8 mouse cellular contexts compared by ENCODE assay signal in the genomic region with DNA sequence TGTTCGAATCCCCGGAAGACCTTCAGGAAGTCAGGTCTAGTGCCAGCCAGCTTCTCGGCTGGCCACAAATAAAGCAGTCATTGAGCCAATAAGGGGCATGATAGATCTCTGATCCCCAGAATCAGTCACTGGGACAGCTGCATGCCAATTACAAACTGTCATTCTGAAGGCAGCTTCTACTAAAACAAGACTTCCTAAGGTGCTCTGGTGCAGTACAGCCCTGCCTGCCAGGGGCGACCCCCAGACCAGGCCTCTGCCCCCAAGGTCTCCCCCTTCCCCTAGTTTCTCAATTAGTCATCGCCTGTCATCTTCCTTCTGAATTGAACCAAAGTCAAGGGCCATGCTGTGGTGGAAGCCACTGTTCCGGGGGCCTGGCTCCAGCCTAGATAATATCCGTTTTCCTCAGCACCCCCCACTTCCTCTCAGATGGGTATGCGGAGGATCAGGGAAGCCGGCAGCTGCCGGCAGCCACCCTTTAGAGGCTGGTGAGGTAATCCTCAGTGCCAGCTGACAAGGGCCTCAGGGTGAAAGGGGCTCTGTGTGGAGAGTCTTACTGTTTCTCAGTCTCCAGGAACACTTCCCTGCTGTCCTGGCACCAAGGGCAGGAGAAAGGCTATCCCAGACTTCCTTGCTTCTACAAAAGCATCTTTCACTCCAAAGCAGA. TPM values are rescaled to one million over a fixed set of nuclear protein-coding genes. Genes with fewer than 3 reads are reported as not detected.
DNase-seq lines count a peak whose midpoint lies in the region; ATAC-seq and TF ChIP-seq lines count a peak whose summit lies in the region.
"Had no signal": no experiment of that assay in that cellular context is flagged by ENCODE, and none has a peak within 500 bp of the region (broad histone marks: within the 10 kb centered on the region; RNA-seq: fewer than 3 reads in every experiment).

No protein-coding gene starts in this region.

- no peaks in the 10 kb centered on the region; the same call in 1 of the 2 replicates for H3K9me3 ChIP-seq in midbrain, embryonic 11.5 days (ENCODE audit: control insufficient read depth, low read length)
- H3K9me3 ChIP-seq in midbrain, embryonic 10.5 days (replicated peaks) = no peaks in the 10 kb centered on the region
- H3K9me3 ChIP-seq in forebrain, postnatal 0 days (ENCODE audit: low read length) = no peaks in the 10 kb centered on the region
- H3K9me3 ChIP-seq in intestine, embryonic 16.5 days (ENCODE audit: control insufficient read depth, low read length) = no peaks in the 10 kb centered on the region
- no peaks in the 10 kb centered on the region; the same call in 1 of the 2 replicates for H3K9me3 ChIP-seq in midbrain, embryonic 16.5 days (replicated peaks; ENCODE audit: control insufficient read depth, low read length, poor library complexity, severe bottlenecking)
- H3K9me3 ChIP-seq: neural tube, embryonic 13.5 days had no signal

- peak; percentile 71 for DNase-seq in midbrain, embryonic 11.5 days (ENCODE audit: low spot score, missing footprints)
- no peak for DNase-seq in midbrain, embryonic 10.5 days (ENCODE audit: low spot score)
- DNase-seq in forebrain, postnatal 0 days = peak; percentile 33
- no peak for DNase-seq in adipocyte (ENCODE audit: low spot score)
- DNase-seq in spleen, adult 12 weeks (ENCODE audit: low spot score) = no peak

- WGBS in midbrain, embryonic 11.5 days = 65% methylated on average over 10 of the region's 10 CpGs
- WGBS in midbrain, embryonic 10.5 days = 59% methylated on average over 10 of the region's 10 CpGs
- WGBS in forebrain, postnatal 0 days = 50% methylated on average over 10 of the region's 10 CpGs
- 46% methylated on average over 10 of the region's 10 CpGs for WGBS in intestine, embryonic 16.5 days
- WGBS in midbrain, embryonic 16.5 days = 39% methylated on average over 10 of the region's 10 CpGs

- H3K4me2 ChIP-seq in midbrain, embryonic 11.5 days = no peak overlapping the region
- no peak overlapping the region for H3K4me2 ChIP-seq in forebrain, postnatal 0 days (ENCODE audit: low read depth)
- H3K4me2 ChIP-seq in intestine, embryonic 16.5 days (ENCODE audit: low read depth, low read length) = no peak overlapping the region
- no peak overlapping the region for H3K4me2 ChIP-seq in midbrain, embryonic 16.5 days (ENCODE audit: low read length)
- H3K4me2 ChIP-seq: neural tube, embryonic 13.5 days had no signal

- no peak overlapping the region for H3K4me3 ChIP-seq in midbrain, embryonic 11.5 days (ENCODE audit: low read depth, low read length)
- H3K4me3 ChIP-seq in midbrain, embryonic 10.5 days = no peak overlapping the region
- H3K4me3 ChIP-seq in forebrain, postnatal 0 days (ENCODE audit: low read depth, low read length) = no peak overlapping the region
- H3K4me3 ChIP-seq in intestine, embryonic 16.5 days (ENCODE audit: low read length) = no peak overlapping the region
- H3K4me3 ChIP-seq in midbrain, embryonic 16.5 days (ENCODE audit: low read depth, low read length) = no peak overlapping the region
- H3K4me3 ChIP-seq: neural tube, embryonic 13.5 days had no signal

- H3K36me3 ChIP-seq in midbrain, embryonic 11.5 days (ENCODE audit: control insufficient read depth, insufficient read depth, low read length) = no peaks in the 10 kb centered on the region
- no peaks in the 10 kb centered on the region for H3K36me3 ChIP-seq in midbrain, embryonic 10.5 days
- no peaks in the 10 kb centered on the region for H3K36me3 ChIP-seq in forebrain, postnatal 0 days (ENCODE audit: insufficient read depth)
- H3K36me3 ChIP-seq in intestine, embryonic 16.5 days (ENCODE audit: control insufficient read depth, insufficient read depth, low read length) = no peaks in the 10 kb centered on the region
- no peaks in the 10 kb centered on the region for H3K36me3 ChIP-seq in midbrain, embryonic 16.5 days (ENCODE audit: control insufficient read depth, insufficient read depth, low read length)
- H3K36me3 ChIP-seq: neural tube, embryonic 13.5 days had no signal

- H3K27me3 ChIP-seq in midbrain, embryonic 11.5 days (ENCODE audit: control insufficient read depth, insufficient read depth, low read length) = no peaks in the 10 kb centered on the region
- H3K27me3 ChIP-seq in midbrain, embryonic 10.5 days (ENCODE audit: low read depth, poor library complexity, severe bottlenecking) = no peaks in the 10 kb centered on the region
- no peaks in the 10 kb centered on the region for H3K27me3 ChIP-seq in forebrain, postnatal 0 days (ENCODE audit: insufficient read depth, low read length)
- H3K27me3 ChIP-seq in intestine, embryonic 16.5 days (replicated peaks; ENCODE audit: control insufficient read depth, insufficient read depth, low read length) = no peaks in the 10 kb centered on the region
- H3K27me3 ChIP-seq in midbrain, embryonic 16.5 days (ENCODE audit: control insufficient read depth, insufficient read depth, low read depth, low read length) = no peaks in the 10 kb centered on the region
- H3K27me3 ChIP-seq: neural tube, embryonic 13.5 days had no signal

- H3K4me1 ChIP-seq in midbrain, embryonic 11.5 days (ENCODE audit: control insufficient read depth, insufficient read depth, low read length) = no peaks in the 10 kb centered on the region
- peaks cover 5% of the 10 kb centered on the region; the same call in 1 of the 2 replicates for H3K4me1 ChIP-seq in midbrain, embryonic 10.5 days
- H3K4me1 ChIP-seq in forebrain, postnatal 0 days (ENCODE audit: insufficient read depth) = no peaks in the 10 kb centered on the region
- peaks cover 8% of the 10 kb centered on the region; the same call in 1 of the 2 replicates for H3K4me1 ChIP-seq in intestine, embryonic 16.5 days (ENCODE audit: control insufficient read depth, insufficient read depth, low read length)
- no peaks in the 10 kb centered on the region for H3K4me1 ChIP-seq in midbrain, embryonic 16.5 days (ENCODE audit: control insufficient read depth, insufficient read depth, low read length)

- TF ChIP-seq CTCF in forebrain, postnatal 0 days (IDR thresholded peaks at IDR 0.05; ENCODE audit: low read depth) = no peak

- H3K27ac ChIP-seq in midbrain, embryonic 11.5 days (ENCODE audit: low read depth, low read length) = no peak overlapping the region
- H3K27ac ChIP-seq in midbrain, embryonic 10.5 days (replicated peaks) = no peak overlapping the region; the same call in 1 of the 2 replicates
- H3K27ac ChIP-seq in forebrain, postnatal 0 days (ENCODE audit: low read depth, low read length) = no peak overlapping the region
- H3K27ac ChIP-seq in intestine, embryonic 16.5 days (ENCODE audit: low read length) = peak overlapping the region; percentile 28
- H3K27ac ChIP-seq in midbrain, embryonic 16.5 days (ENCODE audit: low read length) = no peak overlapping the region
- H3K27ac ChIP-seq: neural tube, embryonic 13.5 days had no signal

- no peak for ATAC-seq in midbrain, embryonic 11.5 days (ENCODE audit: low FRiP score)
- peak; percentile 87 for ATAC-seq in forebrain, postnatal 0 days
- ATAC-seq in intestine, embryonic 16.5 days = peak; percentile 56; the same call in 1 of the 2 replicates
- ATAC-seq in midbrain, embryonic 16.5 days = 0 out of 2 replicates have a peak, but pooled peaks have one; percentile 51

- no peak overlapping the region for H3K9ac ChIP-seq in midbrain, embryonic 11.5 days (ENCODE audit: low read length)
- H3K9ac ChIP-seq in forebrain, postnatal 0 days = no peak overlapping the region
- no peak overlapping the region for H3K9ac ChIP-seq in intestine, embryonic 16.5 days (ENCODE audit: low read depth, low read length)
- no peak overlapping the region for H3K9ac ChIP-seq in midbrain, embryonic 16.5 days (ENCODE audit: low read depth, low read length)
- H3K9ac ChIP-seq: neural tube, embryonic 13.5 days had no signal

RNA-seq across cellular contexts. Expression of a gene that starts 23.2 kb away (rescaled TPM):
- polyA plus RNA-seq in midbrain, embryonic 11.5 days (2014; fragmentation: Nextera tagmentation; extraction: Ambion mirVana) = 139 and 142 TPM in 2 replicates
- polyA plus RNA-seq in midbrain, embryonic 10.5 days (2016; fragmentation: Nextera tagmentation; extraction: Ambion mirVana) = 145 and 150 TPM in 2 replicates
- 88.8 and 94.2 TPM in 2 replicates for total RNA-seq in forebrain, postnatal 0 days (2014; rRNA removed)
- 106 and 125 TPM in 2 replicates for polyA plus RNA-seq in forebrain, postnatal 0 days (2015; fragmentation: Nextera tagmentation; extraction: Ambion mirVana)
- 100 and 113 TPM in 2 replicates for polyA plus RNA-seq in intestine, embryonic 16.5 days (2015; fragmentation: Nextera tagmentation; extraction: Ambion mirVana)
- polyA plus RNA-seq in midbrain, embryonic 16.5 days (2015; fragmentation: Nextera tagmentation; extraction: Ambion mirVana) = 122 and 128 TPM in 2 replicates

RNA-seq across cellular contexts. Expression of a gene that starts 59.4 kb away (rescaled TPM):
- polyA plus RNA-seq in midbrain, embryonic 11.5 days (2014; fragmentation: Nextera tagmentation; extraction: Ambion mirVana) = 11.7 and 13.5 TPM in 2 replicates
- polyA plus RNA-seq in midbrain, embryonic 10.5 days (2016; fragmentation: Nextera tagmentation; extraction: Ambion mirVana) = 12.8 and 14.8 TPM in 2 replicates
- 32.4 and 40.3 TPM in 2 replicates for total RNA-seq in forebrain, postnatal 0 days (2014; rRNA removed)
- polyA plus RNA-seq in forebrain, postnatal 0 days (2015; fragmentation: Nextera tagmentation; extraction: Ambion mirVana) = 10.7 and 13.9 TPM in 2 replicates
- 7.9 and 8.3 TPM in 2 replicates for polyA plus RNA-seq in intestine, embryonic 16.5 days (2015; fragmentation: Nextera tagmentation; extraction: Ambion mirVana)
- polyA plus RNA-seq in midbrain, embryonic 16.5 days (2015; fragmentation: Nextera tagmentation; extraction: Ambion mirVana) = 14.1 and 14.4 TPM in 2 replicates

Comparison
In these comparisons a context has a peak if more than half of its experiments do, and no peak if none do; other contexts are left out.
1. DNase-seq: peak in midbrain, embryonic 11.5 days (single experiment) and forebrain, postnatal 0 days (single experiment); none in midbrain, embryonic 10.5 days (single experiment), adipocyte (single experiment) and spleen, adult 12 weeks (single experiment).